Mouse (Mus musculus): ENCODE results near the gene Ranbp1. TPM values are rescaled to one million over a fixed set of nuclear protein-coding genes. Genes with fewer than 3 reads are reported as not detected.
A peak's percentile ranks its signal among the peaks of the same experiment; 100 is the strongest.

Gene Ranbp1
- total and polyA plus RNA-seq, 2 experiments from 2014 or later, result 110 to 426 TPM

DNA sequence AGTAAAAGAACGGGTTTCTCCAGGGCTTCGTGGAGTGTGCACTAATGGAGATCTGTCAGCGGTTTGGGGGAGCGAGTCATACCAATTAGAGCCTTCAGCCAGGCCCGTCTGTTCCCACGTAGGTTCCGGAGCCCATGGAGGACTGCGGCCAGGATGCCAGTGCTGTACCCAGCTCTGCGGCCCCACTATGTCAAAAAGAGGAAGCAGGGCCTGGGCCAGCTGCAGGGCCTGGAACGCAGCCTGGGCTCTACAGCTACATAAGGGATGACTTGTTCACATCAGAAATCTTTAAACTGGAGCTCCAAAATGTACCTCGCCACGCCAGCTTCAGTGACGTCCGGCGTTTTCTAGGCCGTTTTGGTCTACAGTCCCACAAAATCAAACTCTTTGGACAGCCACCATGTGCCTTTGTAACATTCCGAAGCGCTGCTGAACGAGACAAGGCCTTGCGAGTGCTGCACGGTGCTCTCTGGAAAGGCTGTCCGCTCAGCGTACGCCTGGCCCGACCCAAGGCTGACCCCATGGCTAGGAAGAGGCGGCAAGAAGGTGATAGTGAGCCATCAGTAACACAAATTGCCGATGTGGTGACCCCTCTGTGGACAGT lies 934 bp upstream of the Ranbp1 start:
- Histone ChIP-seq H3K4me2 (ENCODE audit: low read depth, low read length) (peak overlapping the region; percentile 68), H3K27me3 (ENCODE audit: insufficient read depth, low read length) (no peaks in the 10 kb centered on the region), H3K27ac (peak overlapping the region; percentile 94), H3K9me3 (ENCODE audit: low read length) (no peaks in the 10 kb centered on the region), H3K9ac (replicated peaks; ENCODE audit: low read length) (peak overlapping the region; percentile 83), H3K4me1 (ENCODE audit: insufficient read depth, low read length) (peaks cover 15% of the 10 kb centered on the region), H3K36me3 (ENCODE audit: insufficient read depth, low read length) (peaks cover 56% of the 10 kb centered on the region), H3K4me3 (ENCODE audit: low read length) (peak overlapping the region; percentile 89)
- ATAC-seq, result peak; percentile 13
- TF ChIP-seq CTCF (IDR thresholded peaks at IDR 0.05; ENCODE audit: low read depth), result no peak
- DNase-seq (ENCODE audit: low spot score), result peak; percentile 43
- WGBS, result 4% methylated on average over 27 of the region's 27 CpGs

DNA sequence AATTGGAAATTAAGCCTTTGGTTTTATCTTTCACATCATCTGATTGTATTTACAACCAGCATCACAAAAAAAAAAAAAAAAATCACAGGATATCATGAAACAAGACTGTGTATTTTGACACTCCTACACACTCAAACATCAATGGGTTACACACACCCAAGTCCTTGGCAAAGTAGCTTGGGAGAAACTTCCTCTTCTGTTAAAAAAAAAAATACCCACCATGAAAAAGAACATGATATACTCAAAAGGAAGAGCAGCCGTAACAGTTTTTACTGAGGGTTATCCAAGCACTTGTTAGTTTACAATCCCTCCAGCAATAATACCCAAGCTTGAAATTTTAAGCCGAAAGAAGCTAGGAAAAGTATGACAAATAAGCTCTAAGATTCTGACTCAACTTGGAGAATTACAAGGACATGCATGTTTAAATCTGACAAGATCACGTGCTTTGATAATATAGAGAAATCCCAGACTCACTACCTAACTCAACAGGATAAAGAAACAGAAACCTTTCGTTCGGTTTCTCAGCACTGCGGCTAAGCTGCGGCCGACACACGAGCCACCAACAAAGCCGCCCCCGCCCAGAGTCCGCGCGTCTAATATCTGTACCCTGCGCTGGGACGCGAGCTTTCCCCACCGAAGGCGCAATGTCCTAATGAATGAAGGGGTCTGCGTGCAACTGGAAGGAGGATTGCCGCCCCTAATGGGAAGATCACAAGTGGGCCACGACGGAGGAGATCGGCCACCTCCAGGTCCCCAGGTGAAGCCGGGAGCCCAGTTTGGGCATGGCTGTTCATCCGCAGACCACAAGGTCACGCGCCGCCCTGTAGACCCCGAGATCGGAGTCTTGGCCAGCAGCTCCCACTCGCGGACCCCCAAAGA lies 772 bp downstream of the Ranbp1 start:
- DNase-seq (ENCODE audit: low spot score) (peak; percentile 38), ATAC-seq (no peak; the same call in 1 of the 2 replicates)
- no peaks in the 10 kb centered on the region for H3K9me3 ChIP-seq (ENCODE audit: low read length)
- TF ChIP-seq CTCF (IDR thresholded peaks at IDR 0.05; ENCODE audit: low read depth), result no peak
- peak overlapping the region; percentile 94 for H3K27ac ChIP-seq
- peaks cover 54% of the 10 kb centered on the region for H3K36me3 ChIP-seq (ENCODE audit: insufficient read depth, low read length)
- WGBS, result under 1% methylated on average over 33 of the region's 33 CpGs
- peaks cover 15% of the 10 kb centered on the region for H3K4me1 ChIP-seq (ENCODE audit: insufficient read depth, low read length)
- H3K9ac ChIP-seq (replicated peaks; ENCODE audit: low read length), result peak overlapping the region; percentile 83
- peak overlapping the region; percentile 89 for H3K4me3 ChIP-seq (ENCODE audit: low read length)
- peak overlapping the region; percentile 68 for H3K4me2 ChIP-seq (ENCODE audit: low read depth, low read length)
- H3K27me3 ChIP-seq (ENCODE audit: insufficient read depth, low read length), result no peaks in the 10 kb centered on the region

DNA sequence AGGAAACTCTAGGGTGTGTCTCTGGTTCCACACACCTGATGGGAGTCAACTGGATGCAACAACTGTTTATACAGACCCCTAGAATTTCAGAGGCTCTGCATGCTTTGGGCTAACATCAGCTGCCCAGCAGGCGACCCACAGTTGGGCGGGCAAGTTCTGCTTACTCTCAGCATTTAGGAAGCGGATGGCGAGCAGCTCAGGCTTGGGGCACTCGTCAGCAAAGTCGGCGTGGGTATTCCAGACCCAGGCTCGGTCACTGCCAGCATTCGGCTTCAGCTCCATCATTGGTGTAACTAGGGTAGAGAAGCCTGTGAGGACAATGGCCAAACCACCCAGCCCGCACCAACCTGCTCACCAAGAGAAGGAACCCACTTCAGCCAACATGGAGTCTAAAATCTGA lies 7.0 kb downstream of the Ranbp1 start:
- TF ChIP-seq CTCF (IDR thresholded peaks at IDR 0.05; ENCODE audit: low read depth), result no peak
- no peak overlapping the region for H3K27ac ChIP-seq
- H3K9ac ChIP-seq (replicated peaks; ENCODE audit: low read length), result no peak overlapping the region
- no peak overlapping the region for H3K4me3 ChIP-seq (ENCODE audit: low read length)
- no peak overlapping the region for H3K4me2 ChIP-seq (ENCODE audit: low read depth, low read length)
- H3K9me3 ChIP-seq (ENCODE audit: low read length), result no peaks in the 10 kb centered on the region
- no peak for DNase-seq (ENCODE audit: low spot score)
- WGBS, result 86% methylated on average over 10 of the region's 10 CpGs
- H3K27me3 ChIP-seq (ENCODE audit: insufficient read depth, low read length), result no peaks in the 10 kb centered on the region
- H3K4me1 ChIP-seq (ENCODE audit: insufficient read depth, low read length), result no peaks in the 10 kb centered on the region
- ATAC-seq, result no peak
- H3K36me3 ChIP-seq (ENCODE audit: insufficient read depth, low read length), result peaks cover 67% of the 10 kb centered on the region

DNA sequence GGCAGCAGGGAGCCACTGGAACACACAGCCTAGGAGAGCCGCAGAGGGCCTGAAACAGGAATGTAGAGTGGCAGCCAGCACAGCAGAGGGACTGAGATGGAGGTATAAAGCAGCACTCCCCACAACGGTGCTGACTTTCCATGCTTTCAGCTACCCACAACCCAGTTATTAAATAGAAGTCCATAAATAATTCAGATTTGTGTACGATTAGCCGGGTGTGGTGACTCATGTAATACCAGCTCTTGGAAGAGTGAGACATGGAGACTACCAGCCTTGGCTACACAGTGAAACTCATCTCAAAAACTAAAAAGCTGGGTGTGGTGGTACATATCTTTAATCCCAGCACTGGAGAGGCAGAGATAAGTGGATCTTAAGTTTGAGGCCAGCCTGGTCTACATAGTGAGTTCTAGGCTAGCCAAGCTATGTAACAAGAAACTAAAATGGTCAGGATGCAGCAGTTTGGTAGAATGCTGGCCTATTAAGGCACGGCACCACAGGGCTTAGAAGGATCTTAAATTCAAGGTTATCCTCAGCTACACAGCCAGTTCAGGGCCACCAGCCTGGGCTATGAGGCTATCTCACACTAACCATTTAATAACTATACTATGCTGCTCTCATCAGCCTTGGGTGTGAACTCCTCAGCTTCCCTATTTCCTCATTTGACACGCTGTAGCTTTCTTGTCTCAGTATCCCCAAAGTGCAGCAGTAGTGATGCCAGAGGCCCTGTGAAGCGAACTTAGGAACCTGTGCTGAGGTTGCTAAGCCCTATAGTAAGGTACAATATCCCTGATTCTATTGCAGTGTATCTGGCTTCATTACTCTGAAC lies 11.6 kb downstream of the Ranbp1 start:
- Histone ChIP-seq H3K27ac (peak overlapping the region; percentile 92; the same call in 1 of the 2 replicates), H3K27me3 (ENCODE audit: insufficient read depth, low read length) (no peaks in the 10 kb centered on the region), H3K4me3 (ENCODE audit: low read length) (no peak overlapping the region), H3K9me3 (ENCODE audit: low read length) (no peaks in the 10 kb centered on the region), H3K4me1 (ENCODE audit: insufficient read depth, low read length) (peaks cover 15% of the 10 kb centered on the region), H3K9ac (replicated peaks; ENCODE audit: low read length) (no peak overlapping the region), H3K4me2 (ENCODE audit: low read depth, low read length) (no peak overlapping the region), H3K36me3 (ENCODE audit: insufficient read depth, low read length) (peaks cover 30% of the 10 kb centered on the region)
- ATAC-seq (no peak), DNase-seq (ENCODE audit: low spot score) (no peak)
- no peak for TF ChIP-seq CTCF (IDR thresholded peaks at IDR 0.05; ENCODE audit: low read depth)
- 74% methylated on average over 7 of the region's 7 CpGs for WGBS

DNA sequence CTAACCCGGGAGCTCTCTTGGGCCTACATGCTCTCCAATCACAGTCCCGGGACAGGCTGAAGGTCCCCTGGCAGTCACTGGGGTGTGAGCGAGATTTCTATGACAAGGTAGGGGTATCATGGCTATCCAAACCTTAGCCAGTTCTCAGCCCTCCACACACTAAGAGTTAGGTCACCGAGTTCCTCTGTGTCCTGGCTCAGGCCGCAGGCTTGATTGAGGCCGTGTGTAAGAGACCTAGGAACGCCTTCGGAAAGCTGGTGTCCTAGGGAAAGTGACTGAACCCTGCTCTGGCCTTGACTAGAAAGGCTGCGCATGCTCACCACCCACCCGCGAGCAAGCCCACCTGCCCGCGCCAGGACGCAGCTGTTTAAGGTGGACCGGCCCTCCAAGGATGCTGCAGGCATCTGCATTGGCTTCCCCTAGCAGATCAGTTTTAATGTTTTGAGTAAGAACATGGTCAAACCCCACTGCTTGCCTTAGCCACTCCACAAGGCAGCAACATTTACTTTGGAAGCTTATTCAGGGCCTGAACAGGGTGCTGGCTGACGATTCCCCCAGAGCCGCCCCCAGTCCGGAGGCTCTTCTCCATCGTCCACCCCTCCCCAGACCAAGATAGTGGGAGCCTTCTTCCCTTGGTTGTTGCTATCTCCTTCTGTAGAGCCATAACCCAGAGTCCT lies 13.0 kb downstream of the Ranbp1 start:
- no peak for TF ChIP-seq CTCF (IDR thresholded peaks at IDR 0.05; ENCODE audit: low read depth)
- Histone ChIP-seq H3K27me3 (ENCODE audit: insufficient read depth, low read length) (no peaks in the 10 kb centered on the region), H3K9ac (replicated peaks; ENCODE audit: low read length) (peak overlapping the region; percentile 82), H3K36me3 (ENCODE audit: insufficient read depth, low read length) (peaks cover 16% of the 10 kb centered on the region), H3K4me1 (ENCODE audit: insufficient read depth, low read length) (peaks cover 15% of the 10 kb centered on the region), H3K27ac (peak overlapping the region; percentile 92), H3K9me3 (ENCODE audit: low read length) (no peaks in the 10 kb centered on the region), H3K4me3 (ENCODE audit: low read length) (peak overlapping the region; percentile 63), H3K4me2 (ENCODE audit: low read depth, low read length) (peak overlapping the region; percentile 85)
- WGBS, result 4% methylated on average over 19 of the region's 19 CpGs
- peak; percentile 85 for DNase-seq (ENCODE audit: low spot score)
- ATAC-seq, result peak; percentile 79

Measured in hindbrain, postnatal 0 days (tissue).